Mouse (Mus musculus) midbrain, embryonic 14.5 days (tissue): Measurements from ENCODE around the gene Ankrd9. TPM values are rescaled to one million over a fixed set of nuclear protein-coding genes. Genes with fewer than 3 reads are reported as not detected.

Experiments
- ATAC-seq: fragments of 200-750 bp; cut with Nextera tagmentation; 2 replicates; pipeline ENCODE4 v1.8.0; 2017; ENCODE audit warnings: moderate number of reproducible peaks, moderate library complexity; ENCODE audit not compliant: low FRiP score, low TSS enrichment
- DNase-seq: peaks from one replicate; pipeline ENCODE4 v3.0.0-alpha.2; 2015
- H3K27ac ChIP-seq: fragments of 300-500 bp; sonication (generic); replicated peaks from 2 replicates; pipeline ENCODE4 v1.5.1; 2014; ENCODE audit warnings: mild to moderate bottlenecking, low read depth, low read length, moderate library complexity
- H3K27me3 ChIP-seq: fragments of 300-500 bp; sonication (generic); 2 replicates; pipeline ENCODE4 v1.6.1; 2014; ENCODE audit warnings: low read length, control low read depth, mixed read lengths; ENCODE audit not compliant: control insufficient read depth, insufficient read depth
- H3K36me3 ChIP-seq: fragments of 300-500 bp; sonication (generic); 2 replicates; pipeline ENCODE4 v1.6.1; 2014; ENCODE audit warnings: low read length, control low read depth; ENCODE audit not compliant: control insufficient read depth, insufficient read depth
- H3K4me1 ChIP-seq: fragments of 300-500 bp; sonication (generic); 2 replicates; pipeline ENCODE4 v1.6.1; 2014; ENCODE audit warnings: mild to moderate bottlenecking, antibody characterized with exemption, low read length, control low read depth; ENCODE audit not compliant: control insufficient read depth, insufficient read depth
- H3K4me2 ChIP-seq: fragments of 300-500 bp; sonication (generic); 2 replicates; pipeline ENCODE4 v1.6.1; 2014; ENCODE audit warnings: mild to moderate bottlenecking, low read length, moderate library complexity
- H3K4me3 ChIP-seq: fragments of 300-500 bp; sonication (generic); replicated peaks from 2 replicates; pipeline ENCODE4 v1.5.1; 2014; ENCODE audit warnings: low read depth, low read length
- H3K9ac ChIP-seq: fragments of 300-500 bp; sonication (generic); replicated peaks from 2 replicates; pipeline ENCODE4 v1.6.1; 2014; ENCODE audit warnings: mild to moderate bottlenecking, low read length, moderate library complexity
- H3K9me3 ChIP-seq: fragments of 300-500 bp; sonication (generic); 2 replicates; pipeline ENCODE4 v1.6.1; 2016; ENCODE audit warnings: low read length, control low read depth, mixed read lengths; ENCODE audit not compliant: control insufficient read depth
- WGBS: fragments of 180-500 bp; shearing (Covaris S2); extraction: QIAGEN DNeasy Blood & Tissue Kit; methylation state at CpG from one replicate; pipeline ENCODE4 v1.1.7; 2014; 5-methylcytosine and 5-hydroxymethylcytosine counted together
- polyA plus RNA-seq: library from polyadenylated mRNA; unstranded; fragments of >200 nt; fragmentation: Nextera tagmentation; extraction: Ambion mirVana; gene quantifications from 2 replicates; pipeline ENCODE4 v1.2.1, GENCODE M21; 2014

Gene Ankrd9
- polyA plus RNA-seq, 1 experiment from 2014 or later = 7.4 TPM

DNA sequence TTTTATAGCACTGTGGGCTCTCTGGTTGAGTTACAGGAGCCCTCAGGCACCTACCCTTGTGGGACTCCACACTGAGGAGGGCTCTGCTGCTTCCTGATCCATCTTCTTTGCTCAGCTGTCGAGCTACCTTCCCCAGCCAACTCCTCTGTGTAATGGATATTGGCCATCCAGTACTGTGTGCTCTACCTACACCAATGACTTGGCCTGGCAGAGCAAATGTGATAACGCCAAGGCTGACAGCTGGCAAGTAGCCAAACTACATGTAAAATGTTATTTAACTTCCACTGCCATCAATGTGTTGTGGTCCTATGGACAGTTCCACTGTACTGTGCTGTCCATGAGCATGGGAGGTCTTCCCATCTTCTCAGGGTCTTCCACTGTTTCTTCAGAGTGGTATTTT is 16.9 kb downstream of the Ankrd9 start:
- Histone ChIP-seq H3K9ac (no peak overlapping the region), H3K4me1 (no peaks in the 10 kb centered on the region), H3K9me3 (no peaks in the 10 kb centered on the region), H3K4me3 (no peak overlapping the region), H3K4me2 (no peak overlapping the region), H3K36me3 (peaks cover 17% of the 10 kb centered on the region), H3K27me3 (no peaks in the 10 kb centered on the region), H3K27ac (no peak overlapping the region)
- no peak for ATAC-seq
- DNase-seq = no peak
- WGBS = 81% methylated on average over 2 of the region's 2 CpGs

DNA sequence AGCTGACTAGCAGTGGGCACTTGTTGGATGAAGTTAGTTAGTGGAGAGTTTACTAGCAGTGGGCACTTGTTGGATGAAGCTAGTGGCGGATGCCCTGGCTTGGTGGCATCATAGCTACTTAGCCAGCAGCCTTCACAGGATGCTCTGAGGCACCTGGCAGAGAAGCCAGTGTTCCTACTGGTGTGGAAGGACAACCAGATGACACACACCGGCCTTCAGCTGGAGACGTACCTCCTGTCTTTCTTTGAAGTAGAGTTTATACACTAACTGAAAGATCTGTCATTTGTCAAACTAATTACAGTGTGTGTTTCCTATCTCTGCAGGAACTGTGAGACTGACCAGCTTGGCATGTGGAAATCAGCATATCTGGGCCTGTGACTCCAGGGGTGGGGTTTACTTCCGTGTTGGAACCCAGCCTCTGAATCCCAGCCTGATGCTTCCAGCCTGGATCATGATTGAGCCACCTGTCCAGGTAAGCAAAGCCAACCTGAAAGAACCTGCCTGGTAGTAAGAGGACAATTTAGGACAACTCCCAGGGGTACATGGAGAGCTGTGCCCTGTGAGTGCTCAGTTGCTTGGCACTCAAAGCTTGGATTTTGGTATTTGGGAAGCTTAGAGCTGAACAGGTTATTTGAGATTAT is 24.4 kb downstream of the Ankrd9 start:
- DNase-seq (no peak), ATAC-seq (no peak)
- Histone ChIP-seq H3K36me3 (peaks cover 39% of the 10 kb centered on the region), H3K27ac (no peak overlapping the region), H3K4me2 (no peak overlapping the region), H3K9me3 (no peaks in the 10 kb centered on the region), H3K9ac (no peak overlapping the region), H3K27me3 (no peaks in the 10 kb centered on the region), H3K4me1 (no peaks in the 10 kb centered on the region), H3K4me3 (no peak overlapping the region)
- 94% methylated on average over 4 of the region's 4 CpGs for WGBS

DNA sequence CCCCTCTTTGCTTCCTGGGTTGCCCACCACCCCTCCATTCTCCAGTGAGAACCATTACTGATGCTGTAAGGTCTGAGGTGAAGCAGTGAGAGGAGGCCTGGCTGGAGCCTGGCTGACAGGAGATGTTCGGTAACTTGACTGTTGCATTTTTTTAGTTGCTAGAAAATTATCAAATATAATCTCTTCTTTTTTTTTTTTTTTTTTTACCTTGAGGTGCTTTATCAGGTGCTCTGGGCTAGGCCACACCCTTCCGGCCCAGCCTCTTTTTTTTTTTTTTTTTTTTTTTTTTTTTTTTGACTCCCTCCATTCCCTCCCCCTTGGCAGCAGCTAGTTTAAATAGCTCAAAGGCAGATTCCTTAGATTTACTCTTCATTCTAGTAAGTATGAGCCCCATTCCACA is 24.9 kb downstream of the Ankrd9 start:
- H3K36me3 ChIP-seq = peaks cover 40% of the 10 kb centered on the region
- 88% methylated on average over 2 of the region's 2 CpGs for WGBS
- H3K27me3 ChIP-seq = no peaks in the 10 kb centered on the region
- H3K4me1 ChIP-seq = no peaks in the 10 kb centered on the region
- ATAC-seq = no peak
- no peaks in the 10 kb centered on the region for H3K9me3 ChIP-seq
- H3K4me2 ChIP-seq = no peak overlapping the region
- DNase-seq = no peak
- no peak overlapping the region for H3K27ac ChIP-seq
- H3K9ac ChIP-seq = no peak overlapping the region
- no peak overlapping the region for H3K4me3 ChIP-seq

DNA sequence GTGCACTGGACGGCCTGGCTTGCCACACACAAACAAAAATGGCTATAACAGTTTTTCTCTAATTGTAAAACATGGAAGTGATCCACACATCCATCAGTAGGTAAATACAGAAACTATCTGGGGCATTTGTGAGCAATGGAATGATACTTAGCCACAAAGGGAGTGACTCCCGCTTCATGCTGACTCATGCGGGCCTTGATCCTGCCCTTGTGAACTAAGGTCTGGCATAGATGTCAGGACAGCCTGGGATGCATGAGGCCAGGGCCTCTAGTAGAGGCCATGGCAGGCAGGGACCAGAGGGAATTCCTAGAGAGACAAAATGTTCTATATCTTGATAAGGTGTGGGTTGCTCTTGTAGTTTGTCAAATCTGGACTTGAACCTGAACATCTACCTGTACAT is 25.4 kb downstream of the Ankrd9 start:
- Histone ChIP-seq H3K36me3 (peaks cover 42% of the 10 kb centered on the region), H3K27me3 (no peaks in the 10 kb centered on the region), H3K4me2 (no peak overlapping the region), H3K9ac (no peak overlapping the region), H3K27ac (no peak overlapping the region), H3K4me3 (no peak overlapping the region), H3K9me3 (no peaks in the 10 kb centered on the region), H3K4me1 (no peaks in the 10 kb centered on the region)
- 93% methylated on average over 3 of the region's 3 CpGs for WGBS
- DNase-seq (no peak), ATAC-seq (no peak)

DNA sequence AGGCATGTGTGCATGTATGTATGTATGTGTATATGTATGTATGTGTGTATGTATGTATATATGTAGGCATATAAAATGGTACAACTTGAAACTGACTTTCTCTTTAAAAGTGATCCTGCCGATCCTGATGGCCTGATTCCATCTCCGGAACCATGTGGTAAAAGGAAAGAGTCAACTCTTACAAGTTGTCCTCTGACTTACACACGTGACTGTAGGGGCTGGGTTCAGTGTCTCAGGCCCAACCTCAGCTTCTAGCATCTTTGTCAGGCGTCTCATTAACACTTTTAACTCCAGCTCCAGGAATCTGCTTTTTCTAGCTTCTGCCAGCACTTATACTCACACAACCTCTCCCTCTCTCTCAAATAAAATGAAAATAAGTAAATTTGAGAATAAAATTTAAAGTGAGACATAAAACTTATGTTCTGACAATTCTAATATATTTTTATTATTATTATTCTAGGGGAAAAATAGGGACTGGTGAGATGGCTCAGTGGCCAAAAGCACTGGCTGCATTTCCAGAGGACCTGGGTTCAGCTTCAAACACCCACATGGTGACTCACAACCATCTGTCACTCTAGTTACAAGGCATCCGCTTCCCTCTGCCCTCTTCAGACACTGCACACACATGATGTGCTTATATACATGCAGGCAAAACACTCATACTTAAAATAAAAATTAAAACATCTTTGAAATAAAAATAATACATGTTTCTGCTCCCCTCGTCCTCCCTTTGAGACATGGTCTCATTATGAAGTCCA is 26.0 kb downstream of the Ankrd9 start:
- Histone ChIP-seq H3K27me3 (no peaks in the 10 kb centered on the region), H3K9ac (no peak overlapping the region), H3K4me1 (no peaks in the 10 kb centered on the region), H3K27ac (no peak overlapping the region), H3K36me3 (peaks cover 49% of the 10 kb centered on the region), H3K4me2 (no peak overlapping the region), H3K9me3 (no peaks in the 10 kb centered on the region), H3K4me3 (no peak overlapping the region)
- WGBS = 88% methylated on average over 6 of the region's 6 CpGs
- DNase-seq (no peak), ATAC-seq (no peak)

DNA sequence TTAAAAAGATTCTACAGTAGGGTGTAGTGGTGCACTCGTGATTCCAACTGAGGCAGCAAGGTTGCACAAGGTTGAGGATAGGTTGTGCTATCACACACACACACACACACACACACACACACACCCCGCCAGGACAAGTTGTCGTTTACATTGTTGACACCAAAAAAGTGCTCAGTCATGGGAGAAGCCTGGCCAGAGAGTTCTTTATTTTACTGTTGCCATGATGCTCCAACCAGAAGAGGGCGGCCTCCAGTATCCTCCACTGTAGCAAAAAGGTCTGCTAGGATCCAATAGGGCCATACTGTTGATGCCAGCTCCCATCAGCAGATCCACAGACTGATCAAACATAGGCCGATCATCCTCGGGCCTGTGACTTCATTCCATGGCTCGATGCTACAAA is 27.6 kb downstream of the Ankrd9 start:
- Histone ChIP-seq H3K9ac (no peak overlapping the region), H3K9me3 (no peaks in the 10 kb centered on the region), H3K4me2 (no peak overlapping the region), H3K36me3 (peaks cover 55% of the 10 kb centered on the region), H3K27me3 (no peaks in the 10 kb centered on the region), H3K4me1 (no peaks in the 10 kb centered on the region), H3K27ac (no peak overlapping the region), H3K4me3 (no peak overlapping the region)
- DNase-seq = no peak
- WGBS = 86% methylated on average over 7 of the region's 7 CpGs
- no peak for ATAC-seq

DNA sequence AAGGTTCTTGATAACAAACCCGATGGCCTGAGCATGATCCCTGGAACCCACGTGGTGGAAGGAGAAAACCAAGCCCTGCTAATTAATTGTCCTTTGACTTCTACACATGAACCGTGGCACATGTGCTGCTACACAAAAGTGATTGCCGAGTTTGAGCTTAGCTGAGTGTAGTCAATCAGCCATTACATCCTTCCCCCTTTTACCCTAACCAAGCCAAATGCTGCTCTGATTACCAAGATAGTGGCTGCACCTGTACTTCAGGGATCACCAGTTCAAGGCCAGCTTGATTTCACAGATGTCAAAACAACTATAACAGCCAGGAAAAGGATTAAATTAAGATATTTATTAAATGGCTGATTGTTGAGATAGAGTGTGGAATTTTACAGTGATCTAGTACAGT is 28.7 kb downstream of the Ankrd9 start:
- H3K4me3 ChIP-seq = no peak overlapping the region
- DNase-seq = no peak
- H3K27me3 ChIP-seq = no peaks in the 10 kb centered on the region
- no peak overlapping the region for H3K4me2 ChIP-seq
- 75% methylated on average over 4 of the region's 4 CpGs for WGBS
- no peaks in the 10 kb centered on the region for H3K9me3 ChIP-seq
- H3K27ac ChIP-seq = no peak overlapping the region
- ATAC-seq = no peak
- no peaks in the 10 kb centered on the region for H3K4me1 ChIP-seq
- H3K9ac ChIP-seq = no peak overlapping the region
- peaks cover 56% of the 10 kb centered on the region for H3K36me3 ChIP-seq

DNA sequence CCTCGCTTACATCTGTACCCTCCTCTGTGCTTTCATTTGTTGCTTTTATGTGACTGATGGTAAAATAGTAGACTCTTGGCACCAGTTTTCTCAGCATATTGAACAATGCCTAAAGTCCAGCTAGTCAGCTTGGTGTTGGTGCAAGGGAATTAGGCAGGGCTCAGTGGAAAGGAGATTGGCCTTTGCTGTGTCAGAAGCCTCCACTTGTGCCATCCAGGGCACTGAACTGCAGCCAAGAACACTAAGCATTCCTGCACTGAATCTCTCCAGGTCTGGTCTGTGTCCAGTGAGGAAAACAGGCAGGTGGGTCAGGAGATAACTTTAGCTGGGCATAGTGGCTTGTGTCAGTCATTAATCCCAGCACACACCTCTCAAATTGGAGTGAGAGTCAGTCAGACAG is 29.4 kb downstream of the Ankrd9 start:
- no peak overlapping the region for H3K9ac ChIP-seq
- H3K27me3 ChIP-seq = no peaks in the 10 kb centered on the region
- no peaks in the 10 kb centered on the region for H3K4me1 ChIP-seq
- H3K4me3 ChIP-seq = no peak overlapping the region
- ATAC-seq (no peak), DNase-seq (no peak)
- peaks cover 59% of the 10 kb centered on the region for H3K36me3 ChIP-seq
- H3K4me2 ChIP-seq = no peak overlapping the region
- no peak overlapping the region for H3K27ac ChIP-seq
- no peaks in the 10 kb centered on the region for H3K9me3 ChIP-seq
- WGBS = 93% methylated on average over 1 of the region's 1 CpGs

DNA sequence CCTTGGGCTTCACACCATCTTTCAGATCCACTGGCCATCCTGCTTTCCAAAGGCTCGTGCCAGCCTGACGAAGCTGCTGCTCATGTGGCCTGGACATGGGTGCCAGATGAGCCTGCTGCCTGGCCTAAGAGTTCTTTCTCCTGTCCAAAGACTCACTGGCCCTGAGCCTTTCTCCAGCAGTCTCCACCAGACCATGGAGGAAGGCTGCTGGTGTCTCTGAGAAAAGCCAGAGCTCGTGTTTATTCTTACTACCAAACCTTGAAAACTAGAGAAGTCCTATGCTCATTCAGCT is 30.0 kb downstream of the Ankrd9 start:
- H3K36me3 ChIP-seq = peaks cover 60% of the 10 kb centered on the region
- WGBS = 90% methylated on average over 3 of the region's 3 CpGs

More for the DNA sequence above, 30.0 kb downstream of the Ankrd9 start:
- ATAC-seq = no peak
- Histone ChIP-seq H3K27ac (no peak overlapping the region), H3K4me1 (no peaks in the 10 kb centered on the region), H3K9ac (no peak overlapping the region), H3K4me3 (no peak overlapping the region), H3K9me3 (no peaks in the 10 kb centered on the region), H3K27me3 (no peaks in the 10 kb centered on the region), H3K4me2 (no peak overlapping the region)
- DNase-seq = no peak
